Mouse (Mus musculus) CD4-positive, CD25-positive, alpha-beta regulatory T cell, adult 2 months (primary cell): ENCODE results near the gene Retreg3.
"Not testable (repeated sequence)": the region's sequence is repeated elsewhere in the genome, so short reads cannot be mapped to it uniquely, and the experiment has no call there.

Experiments
- DNase-seq: peaks from one replicate; pipeline ENCODE4 v3.0.0-alpha.2; 2012; ENCODE audit warnings: low read depth, low spot score

Gene Retreg3

DNA sequence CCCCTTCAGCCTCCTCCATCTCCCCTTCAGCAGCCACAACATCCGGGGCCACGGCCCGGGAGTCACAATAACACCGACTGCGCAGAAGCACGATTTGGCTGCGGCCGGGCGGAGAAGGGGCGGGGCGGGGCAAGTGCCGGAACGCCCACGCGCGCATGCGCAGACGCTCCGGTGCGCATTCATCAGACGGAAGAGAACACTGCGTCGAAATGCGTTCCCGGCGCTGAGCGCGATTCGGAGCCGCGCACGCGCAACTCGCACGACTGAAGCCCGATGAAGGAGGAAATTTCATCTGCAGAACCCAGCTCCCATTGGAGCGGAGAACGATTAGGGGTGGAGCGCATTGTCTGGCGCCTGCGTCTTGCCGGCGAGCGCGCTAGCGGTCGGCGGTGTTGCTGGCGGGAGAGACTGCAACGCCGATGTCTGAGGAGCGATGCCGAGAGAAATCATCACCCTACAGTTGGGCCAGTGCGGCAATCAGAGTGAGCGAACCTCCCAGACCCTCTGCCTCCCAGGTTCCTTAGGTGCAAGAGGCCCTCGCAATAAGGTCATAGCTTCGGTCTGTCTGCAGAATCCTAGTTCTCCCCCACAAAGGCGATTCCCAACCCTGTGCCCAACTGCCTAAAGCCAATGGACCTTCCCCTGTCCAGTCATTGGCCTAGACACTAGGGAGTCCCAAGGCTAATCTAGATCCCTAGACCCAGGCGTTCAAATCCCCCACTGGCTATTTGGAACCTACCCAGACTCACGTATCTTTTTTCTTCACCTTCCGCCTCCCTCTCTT is at the start of gene Retreg3, which contains the start of gene Tubg1:
TSS of gene Retreg3 (minus strand) at position 133 of the 784 bp plus-strand sequence.
TSS of gene Tubg1 (plus strand) at position 178 of the 784 bp plus-strand sequence.
- peak; percentile 100 for DNase-seq

DNA sequence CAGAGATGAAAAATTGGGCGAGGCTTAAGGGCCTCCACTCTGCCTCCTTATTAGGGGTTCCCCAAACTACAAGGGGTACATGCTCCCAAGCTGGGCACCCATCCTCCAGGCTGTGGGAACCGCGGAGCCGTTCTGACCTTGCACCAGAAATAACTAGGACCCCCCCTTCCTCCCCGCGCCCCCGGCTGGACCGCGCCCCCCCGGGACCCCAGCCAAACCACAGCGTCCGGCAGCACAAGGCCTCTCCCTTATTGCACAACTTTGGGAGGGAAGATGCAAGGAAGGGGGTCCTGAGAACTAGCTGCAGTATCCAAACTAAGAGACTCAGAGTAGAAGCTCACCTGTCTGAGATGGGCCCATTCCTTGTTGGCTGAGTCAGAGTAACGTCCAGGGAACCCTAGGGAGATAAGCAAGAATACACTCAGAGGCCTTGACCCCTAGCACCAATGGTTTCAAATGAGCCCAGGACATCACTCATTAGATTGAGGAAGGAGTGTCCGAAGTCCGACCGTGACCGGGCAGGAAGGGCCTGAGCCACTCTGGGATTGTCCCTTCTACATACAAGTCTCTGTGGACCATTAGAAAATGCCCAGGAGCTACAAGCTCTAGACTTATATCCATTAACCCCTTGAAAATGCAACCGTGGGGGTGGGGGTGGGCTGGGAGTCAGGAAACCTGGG is 48.7 kb upstream of the Retreg3 start:
- no peak for DNase-seq

DNA sequence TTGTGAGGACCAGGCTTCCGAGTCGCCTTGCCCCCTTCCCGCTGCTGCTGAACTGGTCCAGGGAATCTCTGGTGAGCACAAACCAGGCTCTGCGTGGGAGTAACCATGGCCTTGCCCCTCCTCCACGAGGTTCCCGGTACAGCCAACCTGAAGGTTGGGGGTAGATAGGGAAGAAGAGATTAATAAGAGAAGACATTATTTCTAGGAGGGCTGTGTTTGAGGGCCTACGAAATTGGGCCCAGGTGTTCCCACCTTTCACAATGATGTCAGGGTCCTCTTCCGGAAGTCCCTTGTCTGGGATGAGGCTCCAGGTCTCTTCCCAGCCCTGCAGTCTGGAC is 48.2 kb upstream of the Retreg3 start:
- DNase-seq: no peak

GRCm38 (mm10) chr11:101167211-101167962 is 47.7 kb upstream of the Retreg3 start:
- DNase-seq: no peak

DNA sequence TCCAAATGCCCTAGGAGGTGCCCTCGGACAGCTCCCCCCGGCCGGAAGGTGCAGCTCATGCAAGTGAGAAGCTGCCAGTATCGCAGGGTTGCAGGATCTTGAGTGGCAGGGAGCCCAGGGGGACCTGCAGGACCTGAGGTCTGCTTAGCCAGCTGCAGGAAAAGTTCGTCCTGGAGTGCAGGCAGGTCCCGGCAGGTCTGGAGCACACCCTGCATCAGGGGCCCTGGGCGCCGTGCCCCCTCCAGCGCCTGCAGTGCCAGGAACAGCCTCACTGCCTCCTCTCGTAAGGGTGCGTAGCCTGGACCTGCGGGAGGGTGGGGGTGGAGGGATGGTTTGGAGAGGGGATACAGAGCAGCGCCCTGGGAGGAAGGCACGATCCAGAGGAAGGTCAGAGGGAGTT is 46.7 kb upstream of the Retreg3 start:
- no peak for DNase-seq

- DNase-seq: peak; percentile 40
These were observed 45.2 kb upstream of the Retreg3 start for GRCm38 (mm10) chr11:101164677-101165580.

GRCm38 (mm10) chr11:101164351-101164665 is 44.6 kb upstream of the Retreg3 start:
- peak; percentile 46 for DNase-seq

DNA sequence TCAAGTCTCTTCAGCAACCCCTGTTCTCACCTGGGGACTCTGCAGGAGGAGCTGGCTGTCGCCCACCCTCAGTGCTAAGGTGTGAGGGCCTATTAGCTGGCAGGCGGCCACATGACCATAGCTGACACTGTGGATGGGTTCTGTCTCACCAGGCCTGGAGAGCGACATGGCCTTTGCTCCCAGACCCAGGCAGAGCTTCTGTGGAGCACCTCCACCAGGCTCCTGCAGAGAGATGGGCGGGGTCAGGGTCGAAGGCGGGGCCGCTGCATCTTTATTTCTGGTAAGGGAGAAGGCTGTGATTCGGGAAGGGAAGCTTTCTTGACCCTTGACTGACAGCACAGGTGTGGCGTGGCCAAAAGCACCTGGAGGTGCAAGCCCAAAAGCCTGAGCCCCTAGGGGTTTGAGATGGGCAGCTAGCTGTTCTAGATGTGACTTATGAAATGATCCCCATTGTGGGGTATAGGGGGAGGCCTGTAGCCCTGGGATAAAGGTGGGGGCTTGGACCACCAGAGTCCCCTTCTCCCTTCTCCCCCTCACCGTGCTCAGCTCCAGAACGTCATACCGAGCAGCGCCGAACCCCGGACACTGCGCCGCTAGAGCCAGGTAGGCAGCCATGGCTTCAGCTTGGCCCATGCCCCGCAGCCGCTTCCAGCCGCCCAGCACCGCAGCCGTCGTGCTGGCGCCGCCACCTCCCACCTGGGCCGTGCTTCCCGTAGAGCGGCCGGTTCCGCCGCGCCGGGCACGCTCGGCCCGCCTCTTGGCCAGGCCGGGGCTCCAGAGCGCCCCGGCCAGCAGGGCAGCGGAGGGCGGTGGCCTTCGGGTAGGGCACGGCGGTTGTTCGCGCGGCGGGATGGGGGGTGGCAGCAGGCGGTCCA is 44.0 kb upstream of the Retreg3 start:
- DNase-seq: no peak

GRCm38 (mm10) chr11:101162772-101163171 is 43.1 kb upstream of the Retreg3 start:
- no peak for DNase-seq

DNA sequence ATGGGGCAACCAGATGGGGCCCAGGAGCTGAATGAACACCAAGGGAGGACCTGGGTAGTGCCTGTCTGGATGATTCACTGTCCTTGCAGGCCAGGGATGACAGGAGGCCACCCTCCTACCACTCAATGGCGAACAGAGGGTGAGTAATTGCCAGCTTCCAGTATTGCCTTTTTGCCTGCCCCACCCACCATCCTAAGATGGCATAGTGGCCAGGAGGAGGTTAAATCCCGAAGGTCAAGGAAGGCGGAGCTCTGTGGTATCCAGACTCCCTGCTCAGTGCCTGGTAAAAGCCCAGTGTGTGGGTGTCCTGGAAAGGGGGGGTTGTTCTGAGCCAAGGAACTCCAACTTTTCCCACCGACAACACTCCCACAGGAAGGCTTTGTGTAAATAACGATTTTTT is 42.6 kb upstream of the Retreg3 start:
- DNase-seq: no peak

DNA sequence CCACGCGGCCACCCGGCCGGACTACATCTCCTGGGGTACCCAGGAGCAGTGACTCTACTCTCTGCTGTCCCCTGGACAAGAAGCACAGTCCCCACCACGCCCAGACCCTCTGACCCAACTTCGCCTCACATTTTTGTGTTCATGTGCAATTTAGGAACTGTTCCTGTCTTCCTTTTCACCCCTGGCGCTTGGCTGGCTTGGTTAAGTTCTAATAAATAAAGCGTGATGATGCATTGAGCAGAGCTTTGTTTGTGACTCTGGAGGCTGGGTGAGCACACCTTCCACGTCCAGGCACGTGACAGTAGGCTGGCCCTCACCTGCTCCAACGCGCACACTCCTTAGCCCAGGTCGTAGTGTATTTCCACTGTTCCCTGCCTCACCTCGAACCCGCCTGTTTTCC is 41.9 kb upstream of the Retreg3 start:
- DNase-seq: no peak

GRCm38 (mm10) chr11:101160981-101161505 is 41.4 kb upstream of the Retreg3 start:
- not testable (repeated sequence) for DNase-seq

DNA sequence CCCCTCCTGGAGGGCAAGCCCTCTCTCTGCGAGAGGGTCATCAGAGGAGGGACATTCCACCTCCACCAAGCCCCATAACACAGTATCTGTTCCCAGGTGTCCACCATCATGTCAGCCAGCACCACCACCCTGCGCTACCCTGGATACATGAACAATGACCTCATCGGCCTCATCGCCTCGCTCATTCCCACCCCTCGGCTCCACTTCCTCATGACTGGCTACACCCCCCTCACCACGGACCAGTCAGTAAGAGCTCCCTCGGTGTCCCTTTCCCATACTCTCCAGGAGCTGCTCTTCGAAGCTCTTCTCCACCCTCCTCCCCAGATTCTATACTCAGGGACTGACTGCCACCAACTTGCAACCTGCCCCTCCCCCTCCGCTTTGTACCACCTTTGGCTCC is 40.5 kb upstream of the Retreg3 start:
- DNase-seq: not testable (repeated sequence)

GRCm38 (mm10) chr11:101155728-101156371 is 36.2 kb upstream of the Retreg3 start, which contains the start of gene Tubg2:
Tubg2 (plus strand) TSS chr11:101155907.
- peak; percentile 72 for DNase-seq

GRCm38 (mm10) chr11:101155151-101155550 is 35.5 kb upstream of the Retreg3 start:
- no peak for DNase-seq

GRCm38 (mm10) chr11:101154648-101155047 is 35.0 kb upstream of the Retreg3 start:
- no peak for DNase-seq

GRCm38 (mm10) chr11:101152825-101153224 is 33.1 kb upstream of the Retreg3 start:
- DNase-seq: no peak

DNA sequence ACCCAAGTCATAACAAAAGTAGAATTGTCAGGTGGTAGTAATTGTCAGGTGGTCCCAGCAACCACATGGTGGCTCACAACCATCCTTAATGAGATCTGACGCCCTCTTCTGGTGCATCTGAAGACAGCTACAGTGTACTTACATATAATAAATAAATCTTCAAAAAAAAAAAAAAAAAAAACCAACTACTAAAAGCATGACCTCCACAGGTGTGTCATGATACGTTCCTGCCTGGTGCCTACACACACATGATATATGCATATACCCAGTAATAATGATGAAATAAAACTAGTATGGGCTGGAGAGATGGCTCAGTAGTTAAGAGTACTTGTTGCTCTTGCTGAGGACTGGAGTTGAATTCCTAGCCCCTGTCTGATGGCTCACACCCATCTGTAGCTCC is 31.4 kb upstream of the Retreg3 start:
- no peak for DNase-seq
